Comparison of ENCODE assay signal across 8 mouse cellular contexts in genomic region chr1:154117688-154118373, GRCm38 (mm10).
DNase-seq lines count a peak whose midpoint lies in the region; ATAC-seq and TF ChIP-seq lines count a peak whose summit lies in the region.

No protein-coding gene starts in this region.

- H3K9me3 ChIP-seq in intestine, embryonic 15.5 days = no peaks in the 10 kb centered on the region
- no peaks in the 10 kb centered on the region for H3K9me3 ChIP-seq in limb, embryonic 11.5 days (ENCODE audit: control insufficient read depth, low read length)
- H3K9me3 ChIP-seq in midbrain, embryonic 12.5 days = no peaks in the 10 kb centered on the region

- peak overlapping the region; percentile 52 for H3K27ac ChIP-seq in cortical plate, adult 2 months (ENCODE audit: insufficient read depth, low read length)
- H3K27ac ChIP-seq in intestine, embryonic 15.5 days = 0 out of 2 replicates have a peak overlapping the region, but pooled peaks have one; percentile 17
- H3K27ac ChIP-seq in limb, embryonic 11.5 days (replicated peaks; ENCODE audit: low read depth, low read length) = no peak overlapping the region
- H3K27ac ChIP-seq in midbrain, embryonic 12.5 days (replicated peaks) = no peak overlapping the region

- H3K4me3 ChIP-seq in cortical plate, adult 2 months (ENCODE audit: insufficient read depth, low read length) = no peak overlapping the region
- peak overlapping the region; percentile 9; the same call in 1 of the 2 replicates for H3K4me3 ChIP-seq in intestine, embryonic 15.5 days (replicated peaks)
- H3K4me3 ChIP-seq in limb, embryonic 11.5 days (ENCODE audit: low read depth, low read length) = no peak overlapping the region
- no peak overlapping the region for H3K4me3 ChIP-seq in midbrain, embryonic 12.5 days

- DNase-seq in adrenal gland, adult (ENCODE audit: inconsistent age in 2 of 2, low spot score in 1 of 2) = peak; percentile 93 to 94
- DNase-seq in limb, embryonic 11.5 days (ENCODE audit: low spot score) = peak; percentile 27
- peak; percentile 6 for DNase-seq in spleen, adult 12 weeks (ENCODE audit: low spot score)
- no peak for DNase-seq in MN1 (ENCODE audit: low spot score)

- peak overlapping the region; percentile 36; the same call in 1 of the 2 replicates for H3K9ac ChIP-seq in intestine, embryonic 15.5 days
- no peak overlapping the region for H3K9ac ChIP-seq in limb, embryonic 11.5 days (ENCODE audit: low read length)
- no peak overlapping the region for H3K9ac ChIP-seq in midbrain, embryonic 12.5 days (replicated peaks)

- H3K36me3 ChIP-seq in intestine, embryonic 15.5 days = no peaks in the 10 kb centered on the region
- H3K36me3 ChIP-seq in limb, embryonic 11.5 days (ENCODE audit: control insufficient read depth, insufficient read depth, low read length) = no peaks in the 10 kb centered on the region
- no peaks in the 10 kb centered on the region for H3K36me3 ChIP-seq in midbrain, embryonic 12.5 days

- TF ChIP-seq CTCF in cortical plate, adult 2 months (IDR thresholded peaks at IDR 0.05; ENCODE audit: extremely low read depth, insufficient read depth, low read length) = peak; percentile 38

- TF ChIP-seq POLR2A in cortical plate, adult 2 months (IDR thresholded peaks at IDR 0.05; ENCODE audit: extremely low read depth, insufficient read depth, low read length) = no peak

- H3K4me2 ChIP-seq in intestine, embryonic 15.5 days (replicated peaks) = peak overlapping the region; percentile 57
- peak overlapping the region; percentile 21; the same call in 1 of the 2 replicates for H3K4me2 ChIP-seq in limb, embryonic 11.5 days (ENCODE audit: low read depth, severe bottlenecking)
- H3K4me2 ChIP-seq in midbrain, embryonic 12.5 days (replicated peaks) = 0 out of 2 replicates have a peak overlapping the region, but pooled peaks have one; percentile 4

- no peaks in the 10 kb centered on the region for H3K4me1 ChIP-seq in cortical plate, adult 2 months (ENCODE audit: control insufficient read depth, insufficient read depth, low read length)
- H3K4me1 ChIP-seq in intestine, embryonic 15.5 days (replicated peaks) = peaks cover 12% of the 10 kb centered on the region; the same call in 1 of the 2 replicates
- no peaks in the 10 kb centered on the region for H3K4me1 ChIP-seq in limb, embryonic 11.5 days (ENCODE audit: control insufficient read depth, insufficient read depth, low read length)
- H3K4me1 ChIP-seq in midbrain, embryonic 12.5 days = no peaks in the 10 kb centered on the region

- peak; percentile 81 for ATAC-seq in granulocyte monocyte progenitor cell, adult 5-6 weeks (replicated peaks; ENCODE audit: poor library complexity, severe bottlenecking)
- peak; percentile 87 for ATAC-seq in intestine, embryonic 15.5 days
- ATAC-seq in limb, embryonic 11.5 days (ENCODE audit: insufficient number of reproducible peaks, low FRiP score, low TSS enrichment, low read depth) = no peak
- no peak for ATAC-seq in midbrain, embryonic 12.5 days (ENCODE audit: low FRiP score, low read depth)

- WGBS in intestine, embryonic 15.5 days = 30% methylated on average over 20 of the region's 20 CpGs
- WGBS in limb, embryonic 11.5 days = 40% methylated on average over 20 of the region's 20 CpGs
- 49% methylated on average over 15 of the region's 20 CpGs for WGBS in midbrain, embryonic 12.5 days

- H3K27me3 ChIP-seq in intestine, embryonic 15.5 days (replicated peaks) = no peaks in the 10 kb centered on the region
- H3K27me3 ChIP-seq in limb, embryonic 11.5 days (ENCODE audit: control insufficient read depth, insufficient read depth, low read length) = no peaks in the 10 kb centered on the region
- H3K27me3 ChIP-seq in midbrain, embryonic 12.5 days = peaks cover 4% of the 10 kb centered on the region

Comparison
In these comparisons a context has a peak if more than half of its experiments do, and no peak if none do; other contexts are left out.
1. H3K27ac ChIP-seq: peak in cortical plate, adult 2 months (single experiment) and intestine, embryonic 15.5 days (single experiment); none in limb, embryonic 11.5 days (single experiment) and midbrain, embryonic 12.5 days (single experiment).
2. ATAC-seq: peak in granulocyte monocyte progenitor cell, adult 5-6 weeks (single experiment) and intestine, embryonic 15.5 days (single experiment); none in limb, embryonic 11.5 days (single experiment) and midbrain, embryonic 12.5 days (single experiment).
3. H3K4me2 ChIP-seq: peak in every context shown above with its lines; median percentile 57 in intestine, embryonic 15.5 days; 21 in limb, embryonic 11.5 days; 4 in midbrain, embryonic 12.5 days.